Mouse (Mus musculus) effector memory CD4-positive, alpha-beta T cell, adult 7 months (primary cell): ENCODE data around the gene Btf3. TPM values are rescaled to one million over a fixed set of nuclear protein-coding genes. Genes with fewer than 3 reads are reported as not detected.

Experiments used
- polyA plus RNA-seq: library from polyadenylated mRNA; unstranded; fragments of 100-300 nt; shearing (Covaris generic); gene quantifications from one replicate; pipeline ENCODE4 v1.2.1, GENCODE M21; 2017

The Btf3 gene
- 620 TPM for polyA plus RNA-seq

GRCm38 (mm10) chr13:98316480-98317245 lies at the start of gene Btf3:
Gene Btf3, minus strand, starts transcription at chr13:98317006.

GRCm38 (mm10) chr13:98354090-98354801 lies 37.4 kb upstream of the Btf3 start, which contains the start of gene Foxd1:
Gene Foxd1, plus strand, starts transcription at chr13:98354242.

DNA sequence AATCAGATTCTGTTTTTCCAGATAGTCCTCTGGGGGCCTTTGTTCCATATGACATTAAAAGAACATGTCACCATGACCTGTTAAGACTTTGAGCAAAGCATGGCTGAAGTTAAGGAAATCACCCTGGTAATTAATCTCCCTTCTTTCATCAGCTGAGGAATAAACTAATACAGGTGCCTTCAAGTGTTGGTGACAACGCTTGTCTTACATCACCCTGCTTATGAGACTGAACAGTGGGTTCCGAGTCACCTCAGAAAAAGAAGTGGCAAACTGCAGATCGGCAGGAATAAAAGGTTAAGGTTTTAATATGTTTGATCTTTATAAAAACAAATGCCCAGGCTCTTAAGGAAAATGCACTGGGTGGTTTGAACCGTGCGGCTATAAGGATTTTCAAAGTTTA lies 37.1 kb downstream of the Btf3 start, which contains the start of gene Gm21976:
Gm21976 (plus strand) TSS at position 202 of the 400 bp plus-strand sequence.

DNA sequence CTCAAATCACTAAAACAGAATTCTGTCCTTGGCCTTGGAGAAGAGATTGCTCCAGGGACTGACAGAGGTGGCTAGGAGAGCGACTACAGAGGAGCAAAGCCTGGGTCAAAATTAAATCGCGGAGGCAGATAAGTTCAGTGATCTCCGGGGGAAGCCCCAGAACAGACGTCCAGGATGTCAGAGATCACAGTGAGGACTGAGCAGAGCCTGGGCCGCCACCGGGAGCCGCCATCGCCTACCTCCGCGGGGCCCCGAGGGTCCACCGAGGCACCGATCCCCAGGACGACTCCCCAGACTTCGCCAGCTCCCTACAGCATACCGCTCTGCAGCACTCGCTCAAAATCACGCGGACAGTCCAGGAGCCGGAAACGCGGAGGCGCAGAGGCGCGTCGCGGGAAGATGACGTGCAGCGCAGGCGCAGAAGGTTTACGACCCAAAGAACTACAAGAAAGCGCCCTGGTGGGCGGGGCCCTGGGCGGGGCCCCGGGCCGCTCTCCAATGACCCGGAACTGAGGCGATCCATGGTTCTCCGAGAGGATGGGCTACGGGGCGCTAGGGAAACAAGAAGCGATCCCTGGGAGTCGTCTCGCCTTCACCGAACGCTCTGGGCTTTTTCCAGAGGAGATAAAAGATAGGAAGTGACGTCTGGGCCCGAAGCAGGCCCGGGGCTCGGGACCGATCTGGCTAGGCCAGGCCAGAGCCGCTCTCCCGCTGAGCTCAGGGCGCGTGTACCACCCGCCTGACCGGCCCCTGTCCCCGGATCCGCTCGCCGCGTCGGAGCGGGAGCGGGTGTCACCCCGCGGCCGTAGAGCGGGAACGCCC lies 54.0 kb downstream of the Btf3 start, which contains the start of the genes Utp15 and Ankra2:
Utp15 (minus strand) TSS at position 406 of the 822 bp plus-strand sequence.
Ankra2 (plus strand) TSS at position 439 of the 822 bp plus-strand sequence.

Other genes with a start within 250 kb of the Btf3 start
- 0.34 TPM for gene Arhgef28, start 110.6 kb downstream of the Btf3 start, polyA plus RNA-seq
- gene Utp15, start 54.0 kb downstream of the Btf3 start, polyA plus RNA-seq = 38.1 TPM
- gene Ankra2, start 53.9 kb downstream of the Btf3 start, polyA plus RNA-seq = 28.1 TPM
- not detected for gene Gm21976, start 37.1 kb downstream of the Btf3 start, polyA plus RNA-seq
- not detected for gene Foxd1, start 37.2 kb upstream of the Btf3 start, polyA plus RNA-seq
- not detected for gene Gm10320, start 175.0 kb upstream of the Btf3 start, polyA plus RNA-seq